8 mouse cellular contexts compared by ENCODE assay signal in the genomic region with DNA sequence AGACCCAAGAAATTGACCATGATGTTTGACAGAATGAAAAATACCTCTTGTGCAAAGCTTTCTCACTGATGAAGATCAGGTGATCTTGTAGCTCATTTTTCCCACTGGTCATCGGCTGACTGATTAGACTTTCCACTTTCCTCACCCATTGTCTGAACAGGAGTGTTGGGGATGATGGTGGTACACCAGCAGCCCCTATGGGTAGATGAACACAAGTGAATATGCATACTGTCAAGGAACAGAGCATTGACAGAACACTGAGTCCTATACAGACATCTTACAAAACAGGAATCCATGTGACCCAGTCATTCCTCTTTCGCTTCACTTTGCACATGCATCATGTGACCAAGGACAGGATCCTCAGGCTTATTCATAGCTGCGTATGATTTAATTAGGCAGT. TPM values are rescaled to one million over a fixed set of nuclear protein-coding genes. Genes with fewer than 3 reads are reported as not detected.
"Had no signal": no experiment of that assay in that cellular context is flagged by ENCODE, and none has a peak within 500 bp of the region (broad histone marks: within the 10 kb centered on the region; RNA-seq: fewer than 3 reads in every experiment).

A gene (minus strand): TSS at position 101 of the 400 bp plus-strand sequence.

RNA-seq across cellular contexts. Expression of the gene that starts here (rescaled TPM):
- total RNA-seq: gastrocnemius, adult 2 months; gastrocnemius, postnatal 25 days; granulocyte monocyte progenitor cell, adult 5-6 weeks; heart, adult 18-20 months; heart, adult 8-10 months; layer of hippocampus, postnatal 25 days had no signal
- polyA plus RNA-seq: heart, embryonic 14.5 days; liver, embryonic 13.5 days had no signal
